ENCODE assay signal across 11 mouse cellular contexts in genomic region chr6:122268561-122268960, GRCm38 (mm10). TPM values are rescaled to one million over a fixed set of nuclear protein-coding genes. Genes with fewer than 3 reads are reported as not detected.
DNase-seq lines count a peak whose midpoint lies in the region; ATAC-seq and TF ChIP-seq lines count a peak whose summit lies in the region.
"Had no signal": no experiment of that assay in that cellular context is flagged by ENCODE, and none has a peak within 500 bp of the region (broad histone marks: within the 10 kb centered on the region; RNA-seq: fewer than 3 reads in every experiment).

No protein-coding gene starts in this region.

- TF ChIP-seq CTCF in layer of hippocampus, adult 2 months (conservative IDR thresholded peaks at IDR 0.05), result no peak
- TF ChIP-seq CTCF in stomach, postnatal 0 days (IDR thresholded peaks at IDR 0.05; ENCODE audit: low read depth), result no peak

- ATAC-seq in hindbrain, embryonic 15.5 days (ENCODE audit: low FRiP score, low read depth), result peak; percentile 63; the same call in 1 of the 2 replicates
- ATAC-seq in hindbrain, embryonic 12.5 days (ENCODE audit: low FRiP score), result no peak
- ATAC-seq in megakaryocyte progenitor cell, adult 5-6 weeks (replicated peaks; ENCODE audit: poor library complexity), result 0 out of 2 replicates have a peak, but pooled peaks have one; percentile 11
- no peak for ATAC-seq in stomach, postnatal 0 days (ENCODE audit: low FRiP score, low TSS enrichment)

- no peaks in the 10 kb centered on the region for H3K4me1 ChIP-seq in hindbrain, embryonic 15.5 days (replicated peaks)
- H3K4me1 ChIP-seq in hindbrain, embryonic 12.5 days, result no peaks in the 10 kb centered on the region
- H3K4me1 ChIP-seq in stomach, postnatal 0 days (replicated peaks; ENCODE audit: control insufficient read depth, insufficient read depth), result no peaks in the 10 kb centered on the region

- 48% methylated on average over 3 of the region's 3 CpGs for WGBS in hindbrain, embryonic 15.5 days
- 78% methylated on average over 3 of the region's 3 CpGs for WGBS in hindbrain, embryonic 12.5 days
- 13% methylated on average over 3 of the region's 3 CpGs for WGBS in stomach, postnatal 0 days

- H3K4me3 ChIP-seq in hindbrain, embryonic 15.5 days, result no peak overlapping the region
- H3K4me3 ChIP-seq in hindbrain, embryonic 12.5 days, result no peak overlapping the region
- no peak overlapping the region for H3K4me3 ChIP-seq in layer of hippocampus, adult 2 months
- H3K4me3 ChIP-seq in stomach, postnatal 0 days (ENCODE audit: low read depth, low read length), result no peak overlapping the region
- H3K4me3 ChIP-seq: myocyte had no signal

- peak; percentile 84 for DNase-seq in adrenal gland, postnatal 10 days
- peak; percentile 26 for DNase-seq in fibroblast of lung, adult 2 months (ENCODE audit: low read depth)
- DNase-seq in layer of hippocampus, adult 2 months (ENCODE audit: low spot score in 2 of 2), result peak; percentile 75 to 87
- no peak for DNase-seq in stomach, postnatal 0 days (ENCODE audit: low spot score)
- DNase-seq in retina, embryonic 14.5 days (ENCODE audit: low spot score), result no peak

- no peak overlapping the region for H3K4me2 ChIP-seq in hindbrain, embryonic 15.5 days
- H3K4me2 ChIP-seq in hindbrain, embryonic 12.5 days (replicated peaks), result no peak overlapping the region
- H3K4me2 ChIP-seq in stomach, postnatal 0 days (replicated peaks; ENCODE audit: low read depth), result no peak overlapping the region

- H3K9ac ChIP-seq in hindbrain, embryonic 15.5 days, result no peak overlapping the region
- H3K9ac ChIP-seq in hindbrain, embryonic 12.5 days, result no peak overlapping the region
- no peak overlapping the region for H3K9ac ChIP-seq in stomach, postnatal 0 days (ENCODE audit: low read length)

- no peaks in the 10 kb centered on the region for H3K9me3 ChIP-seq in hindbrain, embryonic 15.5 days
- H3K9me3 ChIP-seq in hindbrain, embryonic 12.5 days (replicated peaks), result no peaks in the 10 kb centered on the region
- H3K9me3 ChIP-seq in stomach, postnatal 0 days (ENCODE audit: control insufficient read depth, low read length), result no peaks in the 10 kb centered on the region

- H3K27ac ChIP-seq in hindbrain, embryonic 15.5 days (replicated peaks), result no peak overlapping the region
- H3K27ac ChIP-seq in hindbrain, embryonic 12.5 days, result no peak overlapping the region
- H3K27ac ChIP-seq in layer of hippocampus, adult 2 months, result peak overlapping the region; percentile 74
- H3K27ac ChIP-seq in stomach, postnatal 0 days (replicated peaks), result no peak overlapping the region
- H3K27ac ChIP-seq: kidney, postnatal 0 days had no signal

- H3K27me3 ChIP-seq in hindbrain, embryonic 15.5 days, result no peaks in the 10 kb centered on the region
- no peaks in the 10 kb centered on the region for H3K27me3 ChIP-seq in hindbrain, embryonic 12.5 days
- H3K27me3 ChIP-seq in stomach, postnatal 0 days (ENCODE audit: control insufficient read depth, insufficient read depth, low read length), result no peaks in the 10 kb centered on the region

- no peak for TF ChIP-seq EP300 in stomach, postnatal 0 days (optimal IDR thresholded peaks at IDR 0.05)

- no peaks in the 10 kb centered on the region for H3K36me3 ChIP-seq in hindbrain, embryonic 15.5 days
- H3K36me3 ChIP-seq in hindbrain, embryonic 12.5 days, result no peaks in the 10 kb centered on the region
- no peaks in the 10 kb centered on the region for H3K36me3 ChIP-seq in stomach, postnatal 0 days (ENCODE audit: control insufficient read depth, insufficient read depth, low read length)

RNA-seq across cellular contexts. Expression of gene Klrg1, which starts 14.1 kb away (rescaled TPM):
- polyA plus RNA-seq in hindbrain, embryonic 15.5 days (2015; fragmentation: Nextera tagmentation; extraction: Ambion mirVana), result 0.66 and 0.75 TPM in 2 replicates
- 0.14 and 0.33 TPM in 2 replicates for polyA plus RNA-seq in hindbrain, embryonic 12.5 days (2016; fragmentation: Nextera tagmentation; extraction: Ambion mirVana)
- under 1 TPM in 1 of 2 experiments, not detected in 1; 0.42 TPM for total RNA-seq in adrenal gland, postnatal 10 days (2021)
- under 1 TPM; 0.33 to 0.91 TPM for total RNA-seq in layer of hippocampus, adult 2 months (2021)
- total RNA-seq in megakaryocyte progenitor cell, adult 5-6 weeks (2015), result 0.12 TPM in 1 of 2 replicates, not detected in the other
- total RNA-seq in megakaryocyte progenitor cell, adult 5-6 weeks (2017), result not detected in 2 replicates
- polyA plus RNA-seq in stomach, postnatal 0 days (2015; fragmentation: Nextera tagmentation; extraction: Ambion mirVana), result 0.08 and 0.15 TPM in 2 replicates
- polyA plus RNA-seq: embryonic facial prominence, embryonic 11.5 days; myocyte had no signal

RNA-seq across cellular contexts. Expression of gene M6pr, which starts 40.0 kb away (rescaled TPM):
- 46.7 and 51.3 TPM in 2 replicates for polyA plus RNA-seq in hindbrain, embryonic 15.5 days (2015; fragmentation: Nextera tagmentation; extraction: Ambion mirVana)
- 68.7 and 70.4 TPM in 2 replicates for polyA plus RNA-seq in hindbrain, embryonic 12.5 days (2016; fragmentation: Nextera tagmentation; extraction: Ambion mirVana)
- total RNA-seq in adrenal gland, postnatal 10 days (2021), result 100 to 1,000 TPM; 111 to 119 TPM
- 10 to 100 TPM; 75.9 to 78.9 TPM for total RNA-seq in layer of hippocampus, adult 2 months (2021)
- 195 and 214 TPM in 2 replicates for total RNA-seq in megakaryocyte progenitor cell, adult 5-6 weeks (2015)
- 441 and 452 TPM in 2 replicates for total RNA-seq in megakaryocyte progenitor cell, adult 5-6 weeks (2017)
- 103 and 111 TPM in 2 replicates for polyA plus RNA-seq in stomach, postnatal 0 days (2015; fragmentation: Nextera tagmentation; extraction: Ambion mirVana)

Comparison
In these comparisons a context has a peak if more than half of its experiments do, and no peak if none do; other contexts are left out.
1. ATAC-seq: peak in hindbrain, embryonic 15.5 days (single experiment) and megakaryocyte progenitor cell, adult 5-6 weeks (single experiment); none in hindbrain, embryonic 12.5 days (single experiment) and stomach, postnatal 0 days (single experiment).
2. DNase-seq: peak in adrenal gland, postnatal 10 days (single experiment), fibroblast of lung, adult 2 months (single experiment) and layer of hippocampus, adult 2 months (2 of 2); none in stomach, postnatal 0 days (single experiment) and retina, embryonic 14.5 days (single experiment).